Mouse (Mus musculus) heart, adult 2 months (tissue): Measurements from ENCODE around the gene Col5a3.

ENCODE experiments used
- CTCF ChIP-seq: fragments of 200-600 bp; IDR thresholded peaks from 2 replicates; pipeline ENCODE4 v1.8.1; 2022; ENCODE audit warnings: antibody characterized with exemption, mild to moderate bottlenecking, moderate library complexity
- POLR2A ChIP-seq: fragments of 200-500 bp; IDR thresholded peaks from 2 replicates; pipeline ENCODE4 v1.6.1; 2011; ENCODE audit warnings: mild to moderate bottlenecking, low read depth, low read length, control low read depth; ENCODE audit not compliant: insufficient read depth

DNA sequence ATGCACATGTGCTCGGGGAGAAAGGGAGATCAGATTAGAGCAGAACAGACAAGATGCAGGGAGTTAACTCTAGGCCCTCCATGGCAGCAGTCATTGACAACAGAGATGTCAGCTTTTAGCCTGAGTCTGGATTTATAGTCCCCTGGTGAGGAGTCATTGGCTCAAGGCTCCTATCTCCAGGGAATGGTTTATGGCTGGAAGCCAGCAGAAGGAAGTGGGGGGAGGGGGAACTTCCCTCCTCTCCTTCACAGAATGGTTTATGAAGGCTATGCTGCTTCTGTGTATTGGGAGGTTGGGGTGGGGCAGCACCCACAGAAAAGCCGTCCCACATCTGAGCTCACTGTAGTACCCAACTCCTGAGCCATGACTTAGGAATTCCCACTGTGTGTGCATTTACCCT lies 93.3 kb downstream of the Col5a3 start:
- TF ChIP-seq CTCF (no peak), POLR2A (no peak)
